Mouse (Mus musculus) heart, postnatal 36 days (tissue): ENCODE data around the gene Ddit4l. TPM values are rescaled to one million over a fixed set of nuclear protein-coding genes. Genes with fewer than 3 reads are reported as not detected.
"Not testable (repeated sequence)": the region's sequence is repeated elsewhere in the genome, so short reads cannot be mapped to it uniquely, and the experiment has no call there.

Experiments
- DNase-seq, 2 experiments: peaks; one replicate each; pipeline ENCODE4 v3.0.0; 2021 to 2022
- intact Hi-C: fragments of 180-260 bp; cut with DNase I; formaldehyde crosslinking; loops from one replicate; pipeline ENCODE4 v1.15.1; 2025
- microRNA-seq, 2 experiments: library from miRNA; unstranded; fragments of <30 nt; microRNA quantifications; one replicate each; pipeline ENCODE4 v1.2.0; 2021; ENCODE audit warnings: borderline number of aligned reads in 2 of 2
- total RNA-seq, 2 experiments: library from RNA; stranded (reverse); gene quantifications; 2 replicates each; pipeline ENCODE4 v1.2.3; 2021

Ddit4l gene
- total RNA-seq, 2 experiments from 2014 or later, result 1.6 to 3.3 TPM

DNA sequence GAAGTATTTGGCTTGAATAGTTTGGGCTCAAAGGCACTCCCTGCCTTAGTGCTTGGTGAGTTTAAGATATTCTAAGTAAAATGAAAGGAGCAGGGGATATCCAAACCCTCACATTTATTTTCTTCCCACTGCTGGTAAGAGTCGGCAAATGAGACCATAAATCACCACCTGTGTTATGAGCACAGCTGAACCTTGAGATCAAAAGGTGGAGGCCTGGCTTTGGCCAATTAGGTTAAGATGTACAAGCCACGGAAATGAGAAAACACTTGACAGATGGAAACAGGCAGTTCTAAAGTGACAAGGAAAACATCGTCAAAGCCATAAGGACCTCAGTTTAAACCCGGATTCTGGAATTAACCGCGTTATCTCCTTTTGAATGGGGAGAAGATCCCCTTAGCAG, 23.5 kb downstream of the Ddit4l start:
- DNase-seq, result no peak
- intact Hi-C loops, result no loop called here

DNA sequence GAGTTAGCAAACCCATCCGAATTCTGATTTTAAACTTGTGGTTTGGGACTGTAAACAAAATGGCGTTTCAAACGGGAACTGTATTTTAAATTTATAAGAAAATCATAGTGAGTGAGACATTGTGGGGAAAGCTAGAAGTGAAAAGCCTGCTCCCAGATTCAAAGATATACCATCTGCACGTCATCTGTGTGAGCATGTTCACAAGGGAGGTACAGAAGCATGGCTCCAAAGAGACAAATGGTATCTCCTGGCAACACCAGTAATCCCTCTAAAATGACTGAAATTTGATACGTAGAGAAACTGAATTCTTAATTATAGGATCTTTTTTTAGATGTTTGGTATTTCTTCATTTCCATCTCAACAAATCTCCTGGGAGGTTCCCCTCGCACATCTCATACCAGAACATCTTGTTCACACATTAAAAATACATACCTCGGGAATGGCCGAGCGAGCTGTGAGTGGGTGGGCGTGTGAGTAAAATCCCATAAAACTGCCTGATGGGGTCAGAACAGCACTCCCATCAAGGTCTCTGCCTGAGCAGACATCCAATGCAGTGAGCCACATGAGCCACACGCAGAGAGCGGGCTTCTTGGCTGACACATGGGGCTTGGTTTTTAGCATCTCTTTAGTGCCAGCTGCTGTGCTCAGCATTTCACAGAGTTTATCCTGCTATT, 26.2 kb downstream of the Ddit4l start:
- intact Hi-C loops, result no loop called here

DNA sequence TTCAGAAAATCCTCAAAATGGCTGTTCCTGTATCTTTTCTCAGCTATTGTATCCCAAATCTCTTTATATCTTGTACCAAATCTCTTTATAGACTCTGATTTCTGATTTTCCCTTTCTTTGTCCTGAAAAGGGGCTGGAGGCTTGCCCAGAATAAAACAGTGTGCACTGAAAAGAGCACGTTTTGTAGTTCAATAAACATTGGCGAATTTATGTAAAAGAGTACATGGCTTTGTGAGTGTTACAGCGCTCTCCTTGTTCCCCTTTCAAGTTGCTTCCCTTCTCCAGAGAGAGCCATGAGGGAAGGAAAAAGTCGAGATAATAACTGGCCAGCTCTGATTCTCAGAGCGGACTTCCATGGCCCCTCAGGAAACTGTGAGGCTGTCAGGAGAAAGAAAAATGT, 27.7 kb downstream of the Ddit4l start:
- intact Hi-C loops, result no loop called here

More for the DNA sequence above, 26.2 kb downstream of the Ddit4l start:
- DNase-seq, result no peak

GRCm38 (mm10) chr3:137652853-137653252, 31.4 kb downstream of the Ddit4l start:
- no peak for DNase-seq
- intact Hi-C loops, result no loop called here

More for the DNA sequence above, 27.7 kb downstream of the Ddit4l start:
- no peak for DNase-seq

DNA sequence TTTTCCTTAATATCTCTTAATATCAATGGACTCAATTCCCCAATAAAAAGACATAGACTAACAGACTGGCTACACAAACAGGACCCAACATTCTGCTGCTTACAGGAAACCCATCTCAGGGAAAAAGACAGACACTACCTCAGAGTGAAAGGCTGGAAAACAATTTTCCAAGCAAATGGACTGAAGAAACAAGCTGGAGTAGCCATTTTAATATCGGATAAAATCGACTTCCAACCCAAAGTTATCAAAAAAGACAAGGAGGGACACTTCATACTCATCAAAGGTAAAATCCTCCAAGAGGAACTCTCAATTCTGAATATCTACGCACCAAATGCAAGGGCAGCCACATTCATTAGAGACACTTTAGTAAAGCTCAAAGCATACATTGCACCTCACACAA, 49.8 kb downstream of the Ddit4l start, which contains the start of gene Gm21962:
Gene Gm21962 (plus strand): TSS at position 301 of the 400 bp plus-strand sequence.
- intact Hi-C loops, DNase-seq: not testable (repeated sequence)

Small RNAs within 50 kb of the gene (microRNA-seq; reads per million reads assigned to microRNA genes)
- 0 reads per million in 2 experiments for gene Gm22468

Other genes starting within 250 kb of the Ddit4l start
- not detected for gene Gm21962, start 49.9 kb downstream of the Ddit4l start, total RNA-seq
- 10 to 100 TPM; 60.4 to 61.0 TPM for gene H2afz, start 242.9 kb downstream of the Ddit4l start, total RNA-seq
- gene Dnajb14, start 246.1 kb downstream of the Ddit4l start, total RNA-seq, result 1 to 10 TPM; 8.4 to 8.8 TPM